Mouse (Mus musculus) forebrain, embryonic 12.5 days (tissue): ENCODE data around the gene Ankfn1. TPM values are rescaled to one million over a fixed set of nuclear protein-coding genes. Genes with fewer than 3 reads are reported as not detected.

Source experiments
- ATAC-seq: fragments of 200-750 bp; cut with Nextera tagmentation; 2 replicates; pipeline ENCODE4 v1.8.0; 2017; ENCODE audit warnings: moderate TSS enrichment; ENCODE audit not compliant: low FRiP score
- H3K27ac ChIP-seq: fragments of 300-500 bp; sonication (generic); 2 replicates; pipeline ENCODE4 v1.5.1; 2016; ENCODE audit warnings: mild to moderate bottlenecking
- H3K27me3 ChIP-seq: fragments of 300-500 bp; sonication (generic); 2 replicates; pipeline ENCODE4 v1.6.1; 2016; ENCODE audit warnings: mild to moderate bottlenecking
- H3K36me3 ChIP-seq: fragments of 300-500 bp; sonication (generic); replicated peaks from 2 replicates; pipeline ENCODE4 v1.6.1; 2016; ENCODE audit warnings: mild to moderate bottlenecking
- H3K4me1 ChIP-seq: fragments of 300-500 bp; sonication (generic); 2 replicates; pipeline ENCODE4 v1.6.1; 2016
- H3K4me2 ChIP-seq: fragments of 300-500 bp; sonication (generic); 2 replicates; pipeline ENCODE4 v1.6.1; 2016; ENCODE audit warnings: mild to moderate bottlenecking, moderate library complexity
- H3K4me3 ChIP-seq: fragments of 300-500 bp; sonication (generic); replicated peaks from 2 replicates; pipeline ENCODE4 v1.5.1; 2016; ENCODE audit warnings: mild to moderate bottlenecking
- H3K9ac ChIP-seq: fragments of 300-500 bp; sonication (generic); 2 replicates; pipeline ENCODE4 v1.6.1; 2016; ENCODE audit warnings: mild to moderate bottlenecking
- H3K9me3 ChIP-seq: fragments of 300-500 bp; sonication (generic); 2 replicates; pipeline ENCODE4 v1.6.1; 2016
- WGBS: fragments of 180-500 bp; shearing (Covaris S2); methylation state at CpG from one replicate; pipeline ENCODE4 v1.1.7; 2016; 5-methylcytosine and 5-hydroxymethylcytosine counted together
- polyA plus RNA-seq: library from polyadenylated mRNA; unstranded; fragments of >200 nt; fragmentation: Nextera tagmentation; extraction: Ambion mirVana; gene quantifications from 2 replicates; pipeline ENCODE4 v1.2.1, GENCODE M21; 2016

Gene Ankfn1
- polyA plus RNA-seq, 1 experiment from 2014 or later: 3.5 TPM

DNA sequence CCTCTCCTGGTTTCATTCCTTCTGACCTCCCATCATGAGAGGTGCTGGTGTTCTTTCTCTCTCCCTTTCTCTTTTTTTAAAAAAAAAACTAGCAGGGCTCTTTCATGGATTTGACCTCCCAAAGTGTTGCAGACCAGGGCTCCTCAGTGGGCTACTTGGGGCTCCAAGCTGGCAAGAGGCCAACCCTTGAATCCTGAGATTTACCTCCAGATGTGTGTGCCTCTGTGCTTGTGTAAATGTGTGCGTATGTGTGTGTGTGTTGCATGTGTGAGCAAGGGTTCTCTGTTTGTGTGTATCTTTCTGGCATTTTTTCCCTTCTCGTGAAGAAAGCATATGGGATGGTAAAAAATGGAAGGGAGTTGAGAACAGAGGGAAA, 394.8 kb downstream of the Ankfn1 start:
- H3K4me1 ChIP-seq: peaks cover 18% of the 10 kb centered on the region
- H3K27me3 ChIP-seq: no peaks in the 10 kb centered on the region
- H3K27ac ChIP-seq: peak overlapping the region; percentile 91
- no peak overlapping the region for H3K4me3 ChIP-seq
- 50% methylated on average over 2 of the region's 2 CpGs for WGBS
- no peak; the same call in 1 of the 2 replicates for ATAC-seq
- no peaks in the 10 kb centered on the region for H3K9me3 ChIP-seq
- peak overlapping the region; percentile 17; the same call in 1 of the 2 replicates for H3K4me2 ChIP-seq
- H3K36me3 ChIP-seq: no peaks in the 10 kb centered on the region
- no peak overlapping the region for H3K9ac ChIP-seq

- Histone ChIP-seq H3K27ac (peak overlapping the region; percentile 91), H3K4me2 (peak overlapping the region; percentile 17), H3K4me3 (no peak overlapping the region), H3K4me1 (peaks cover 18% of the 10 kb centered on the region), H3K9me3 (no peaks in the 10 kb centered on the region), H3K9ac (0 out of 2 replicates have a peak overlapping the region, but pooled peaks have one; percentile 17), H3K36me3 (no peaks in the 10 kb centered on the region), H3K27me3 (no peaks in the 10 kb centered on the region)
- ATAC-seq: peak; percentile 90
- WGBS: 9% methylated on average over 8 of the region's 8 CpGs
Observed at GRCm38 (mm10) chr11:89381782-89382633, 395.4 kb downstream of the Ankfn1 start.

DNA sequence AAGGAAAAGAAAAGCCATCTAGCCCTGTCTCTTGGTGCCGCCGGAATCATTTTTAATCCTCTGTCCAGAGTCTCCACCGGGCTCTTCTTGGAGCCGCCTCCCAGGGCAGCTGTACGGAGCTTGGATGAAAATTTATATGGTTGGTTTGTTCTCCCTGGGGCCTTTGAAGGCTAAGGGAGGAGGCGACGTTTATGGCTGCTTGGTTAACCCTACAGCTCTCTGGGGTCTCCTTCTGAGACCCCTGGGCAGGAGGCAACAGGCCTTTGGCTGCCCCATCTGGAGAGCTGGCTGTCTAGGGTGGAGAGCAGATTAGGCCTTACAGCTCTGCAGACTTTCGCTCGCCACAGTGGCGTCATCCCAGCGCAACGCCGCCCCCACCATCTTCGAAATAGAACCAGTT, 406.5 kb downstream of the Ankfn1 start:
- no peaks in the 10 kb centered on the region for H3K9me3 ChIP-seq
- H3K4me2 ChIP-seq: no peak overlapping the region
- ATAC-seq: no peak
- no peak overlapping the region for H3K27ac ChIP-seq
- no peaks in the 10 kb centered on the region for H3K36me3 ChIP-seq
- peaks cover 3% of the 10 kb centered on the region; the same call in 1 of the 2 replicates for H3K4me1 ChIP-seq
- 81% methylated on average over 14 of the region's 14 CpGs for WGBS
- no peak overlapping the region for H3K9ac ChIP-seq
- H3K4me3 ChIP-seq: no peak overlapping the region
- H3K27me3 ChIP-seq: no peaks in the 10 kb centered on the region

DNA sequence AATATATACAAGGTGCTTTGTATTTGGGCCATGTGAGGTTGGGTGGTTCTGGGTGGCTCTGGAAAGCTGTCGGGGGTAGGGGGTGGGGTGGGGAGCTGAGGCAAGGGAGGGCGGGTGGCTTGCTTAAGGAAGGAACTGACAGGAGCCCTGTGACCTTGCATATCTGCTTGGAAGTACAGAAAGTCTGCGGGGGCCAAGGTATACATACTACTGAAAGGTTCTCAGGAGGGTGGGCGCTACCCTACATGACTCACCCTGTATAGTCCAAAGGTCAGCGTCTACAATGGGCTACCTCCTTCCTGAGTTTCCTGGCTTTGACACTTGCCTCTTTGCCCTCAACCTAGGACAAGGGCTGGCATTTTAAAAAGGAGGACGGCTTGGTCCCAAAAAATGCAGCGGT, 407.1 kb downstream of the Ankfn1 start:
- Histone ChIP-seq H3K9me3 (no peaks in the 10 kb centered on the region), H3K27me3 (no peaks in the 10 kb centered on the region), H3K27ac (no peak overlapping the region), H3K4me3 (no peak overlapping the region), H3K36me3 (no peaks in the 10 kb centered on the region), H3K9ac (no peak overlapping the region), H3K4me2 (no peak overlapping the region), H3K4me1 (peaks cover 3% of the 10 kb centered on the region; the same call in 1 of the 2 replicates)
- no peak for ATAC-seq
- 90% methylated on average over 7 of the region's 7 CpGs for WGBS

DNA sequence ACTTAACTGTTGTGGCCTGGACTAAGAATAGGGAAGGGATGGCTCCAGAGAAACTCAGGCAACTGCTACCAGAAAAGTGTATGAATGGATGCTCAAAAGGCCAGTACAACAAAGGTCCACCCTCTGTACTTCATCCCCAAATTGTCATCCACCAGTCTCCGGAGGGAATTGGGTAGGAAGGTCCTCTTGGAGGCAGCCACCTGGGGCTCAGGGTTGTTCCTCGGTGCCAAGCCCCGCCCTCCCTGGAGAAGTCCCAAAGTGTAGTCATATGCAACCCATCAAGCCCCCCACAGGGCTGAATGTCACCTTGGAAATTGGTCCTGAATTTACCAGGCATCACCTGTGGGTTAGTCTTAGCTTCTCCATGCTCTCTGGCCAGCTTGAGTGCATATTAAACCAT, 413.5 kb downstream of the Ankfn1 start:
- Histone ChIP-seq H3K27me3 (no peaks in the 10 kb centered on the region), H3K9ac (no peak overlapping the region), H3K27ac (no peak overlapping the region), H3K4me1 (no peaks in the 10 kb centered on the region), H3K4me3 (no peak overlapping the region), H3K36me3 (no peaks in the 10 kb centered on the region), H3K9me3 (no peaks in the 10 kb centered on the region), H3K4me2 (no peak overlapping the region)
- ATAC-seq: no peak
- WGBS: 86% methylated on average over 3 of the region's 3 CpGs

DNA sequence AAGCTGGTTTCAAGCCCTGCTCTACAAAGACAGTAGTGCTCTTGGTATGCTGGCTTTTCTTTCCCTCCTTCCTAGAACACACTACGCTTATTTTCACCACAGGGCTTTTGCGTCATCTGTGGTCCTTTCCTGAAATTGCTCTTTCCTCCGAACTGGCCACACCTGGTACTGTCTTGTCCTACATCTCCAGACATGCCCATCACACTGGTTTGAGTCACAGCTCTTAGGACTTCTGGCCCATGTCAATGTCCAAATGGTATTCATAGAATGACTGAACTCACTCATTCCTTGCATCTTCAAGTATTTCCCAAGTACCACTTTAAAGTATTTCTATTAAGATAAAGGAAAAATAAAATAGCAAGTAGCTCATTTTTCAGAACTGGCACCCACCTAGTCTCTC, 416.6 kb downstream of the Ankfn1 start:
- Histone ChIP-seq H3K27me3 (no peaks in the 10 kb centered on the region), H3K27ac (no peak overlapping the region), H3K36me3 (no peaks in the 10 kb centered on the region), H3K4me3 (no peak overlapping the region), H3K4me1 (peaks cover 11% of the 10 kb centered on the region), H3K9me3 (no peaks in the 10 kb centered on the region), H3K4me2 (no peak overlapping the region), H3K9ac (no peak overlapping the region)
- 95% methylated on average over 3 of the region's 3 CpGs for WGBS
- ATAC-seq: no peak

DNA sequence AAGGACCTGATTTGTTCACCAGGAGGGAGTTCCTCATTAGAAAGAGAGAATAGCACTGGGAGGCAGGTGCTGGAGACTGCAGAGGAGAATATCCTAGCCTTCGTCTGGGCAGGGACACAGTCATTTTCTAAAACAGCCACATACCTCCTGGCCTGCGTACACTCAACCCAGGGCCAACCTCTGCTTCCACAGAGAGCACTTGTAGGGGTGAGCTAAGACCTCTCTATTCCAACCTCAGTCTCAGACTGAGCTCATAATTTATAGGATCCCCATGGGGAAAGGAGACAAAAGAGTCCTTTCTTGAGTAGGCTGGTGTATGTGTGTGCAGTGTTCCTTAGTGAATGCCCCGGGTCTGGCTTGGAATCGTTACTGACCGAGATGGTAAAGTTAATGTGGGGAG, 418.9 kb downstream of the Ankfn1 start:
- Histone ChIP-seq H3K4me1 (peaks cover 19% of the 10 kb centered on the region), H3K4me2 (no peak overlapping the region), H3K27me3 (no peaks in the 10 kb centered on the region), H3K27ac (no peak overlapping the region), H3K36me3 (no peaks in the 10 kb centered on the region), H3K9ac (no peak overlapping the region), H3K4me3 (no peak overlapping the region), H3K9me3 (no peaks in the 10 kb centered on the region)
- no peak for ATAC-seq
- 44% methylated on average over 5 of the region's 5 CpGs for WGBS

- H3K4me3 ChIP-seq: no peak overlapping the region
- no peaks in the 10 kb centered on the region for H3K36me3 ChIP-seq
- WGBS: 93% methylated on average over 2 of the region's 2 CpGs
- no peaks in the 10 kb centered on the region for H3K9me3 ChIP-seq
- no peak for ATAC-seq
- no peak overlapping the region for H3K4me2 ChIP-seq
- no peaks in the 10 kb centered on the region for H3K27me3 ChIP-seq
- no peak overlapping the region for H3K27ac ChIP-seq
- no peak overlapping the region for H3K9ac ChIP-seq
- peaks cover 19% of the 10 kb centered on the region for H3K4me1 ChIP-seq
Observed at GRCm38 (mm10) chr11:89356479-89356878, 421.0 kb downstream of the Ankfn1 start.

DNA sequence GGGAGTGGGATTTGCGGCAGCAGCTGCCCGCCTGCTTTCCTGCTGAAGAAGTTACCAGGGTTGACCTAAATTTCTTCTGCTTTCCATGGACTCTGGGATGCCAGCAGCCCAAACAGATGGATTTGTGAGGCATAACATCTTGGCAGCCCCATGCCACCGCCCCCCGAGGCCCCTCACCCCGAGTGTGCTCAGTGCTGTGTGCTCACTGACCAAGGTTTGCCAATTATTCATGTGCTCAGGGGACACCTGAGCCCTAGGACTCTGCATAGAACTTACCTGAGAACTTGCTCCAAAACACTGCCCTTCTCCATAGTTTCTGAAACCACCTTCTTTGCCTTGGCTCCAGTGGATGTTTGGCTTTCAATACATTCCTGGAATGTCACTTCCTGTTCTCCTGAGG, 421.4 kb downstream of the Ankfn1 start:
- 30% methylated on average over 5 of the region's 5 CpGs for WGBS
- no peaks in the 10 kb centered on the region for H3K27me3 ChIP-seq
- no peak overlapping the region for H3K4me2 ChIP-seq
- H3K9ac ChIP-seq: no peak overlapping the region
- no peaks in the 10 kb centered on the region for H3K9me3 ChIP-seq
- no peaks in the 10 kb centered on the region for H3K36me3 ChIP-seq
- ATAC-seq: no peak
- H3K4me3 ChIP-seq: no peak overlapping the region
- H3K4me1 ChIP-seq: peaks cover 19% of the 10 kb centered on the region
- H3K27ac ChIP-seq: no peak overlapping the region

- WGBS: 43% methylated on average over 12 of the region's 12 CpGs
- Histone ChIP-seq H3K4me1 (no peaks in the 10 kb centered on the region; the same call in 1 of the 2 replicates), H3K27me3 (no peaks in the 10 kb centered on the region; the same call in 1 of the 2 replicates), H3K36me3 (no peaks in the 10 kb centered on the region), H3K4me3 (no peak overlapping the region), H3K9me3 (no peaks in the 10 kb centered on the region), H3K4me2 (no peak overlapping the region), H3K9ac (no peak overlapping the region), H3K27ac (no peak overlapping the region)
- ATAC-seq: no peak
Observed at GRCm38 (mm10) chr11:89340238-89340637, 437.2 kb downstream of the Ankfn1 start.

Other genes with a start within 250 kb of the Ankfn1 start
- gene Pctp, start 225.2 kb upstream of the Ankfn1 start, polyA plus RNA-seq: 5.1 and 6.2 TPM in 2 replicates